Mouse (Mus musculus) forebrain, embryonic 11.5 days (tissue): ENCODE data around the gene Ltbr. TPM values are rescaled to one million over a fixed set of nuclear protein-coding genes. Genes with fewer than 3 reads are reported as not detected.

Source experiments
- ATAC-seq: fragments of 200-750 bp; cut with Nextera tagmentation; replicated peaks from 2 replicates; pipeline ENCODE4 v1.8.0; 2017; ENCODE audit warnings: moderate TSS enrichment; ENCODE audit not compliant: low FRiP score
- DNase-seq: peaks from one replicate; pipeline ENCODE4 v3.0.0-alpha.2; 2017; ENCODE audit warnings: low spot score
- H3K27ac ChIP-seq: fragments of 300-500 bp; sonication (generic); 2 replicates; pipeline ENCODE4 v1.5.1; 2014; ENCODE audit warnings: low read depth, low read length
- H3K27me3 ChIP-seq: fragments of 300-500 bp; sonication (generic); 2 replicates; pipeline ENCODE4 v1.6.1; 2014; ENCODE audit warnings: mild to moderate bottlenecking, low read length, mixed read lengths; ENCODE audit not compliant: control insufficient read depth, insufficient read depth
- H3K36me3 ChIP-seq: fragments of 300-500 bp; sonication (generic); 2 replicates; pipeline ENCODE4 v1.6.1; 2014; ENCODE audit warnings: mild to moderate bottlenecking, low read length, moderate library complexity, mixed read lengths; ENCODE audit not compliant: control insufficient read depth, insufficient read depth
- H3K4me1 ChIP-seq: fragments of 300-500 bp; sonication (generic); replicated peaks from 2 replicates; pipeline ENCODE4 v1.6.1; 2014; ENCODE audit warnings: low read length, mixed read lengths; ENCODE audit not compliant: control insufficient read depth, insufficient read depth
- H3K4me2 ChIP-seq: fragments of 300-500 bp; sonication (generic); 2 replicates; pipeline ENCODE4 v1.6.1; 2014; ENCODE audit warnings: low read depth, mild to moderate bottlenecking, low read length, moderate library complexity, mixed read lengths; ENCODE audit not compliant: severe bottlenecking
- H3K4me3 ChIP-seq: fragments of 300-500 bp; sonication (generic); 2 replicates; pipeline ENCODE4 v1.5.1; 2014; ENCODE audit warnings: low read depth, low read length
- H3K9ac ChIP-seq: fragments of 300-500 bp; sonication (generic); 2 replicates; pipeline ENCODE4 v1.6.1; 2014; ENCODE audit warnings: low read length
- H3K9me3 ChIP-seq: fragments of 300-500 bp; sonication (generic); 2 replicates; pipeline ENCODE4 v1.6.1; 2016; ENCODE audit warnings: low read length, mixed read lengths; ENCODE audit not compliant: control insufficient read depth
- WGBS: fragments of 180-500 bp; shearing (Covaris S2); extraction: QIAGEN DNeasy Blood & Tissue Kit; methylation state at CpG from one replicate; pipeline ENCODE4 v1.1.7; 2014; 5-methylcytosine and 5-hydroxymethylcytosine counted together
- polyA plus RNA-seq: library from polyadenylated mRNA; unstranded; fragments of >200 nt; fragmentation: Nextera tagmentation; extraction: Ambion mirVana; gene quantifications from 2 replicates; pipeline ENCODE4 v1.2.1, GENCODE M21; 2014

The Ltbr gene
- polyA plus RNA-seq, 1 experiment from 2014 or later = 16.6 TPM

- no peak overlapping the region for H3K4me3 ChIP-seq
- H3K9me3 ChIP-seq = no peaks in the 10 kb centered on the region
- DNase-seq (no peak), ATAC-seq (no peak)
- no peak overlapping the region for H3K9ac ChIP-seq
- no peaks in the 10 kb centered on the region for H3K36me3 ChIP-seq
- no peak overlapping the region for H3K4me2 ChIP-seq
- 0 out of 2 replicates have a peak, but pooled peaks cover 2% of the 10 kb centered on the region for H3K4me1 ChIP-seq
- peaks cover 15% of the 10 kb centered on the region for H3K27me3 ChIP-seq
- H3K27ac ChIP-seq = no peak overlapping the region
- WGBS = 7% methylated on average over 26 of the region's 26 CpGs
Measured at GRCm38 (mm10) chr6:125321114-125321855, 7.6 kb upstream of the Ltbr start.

GRCm38 (mm10) chr6:125320323-125320722 lies 6.6 kb upstream of the Ltbr start, which contains the start of gene Scnn1a:
Gene Scnn1a, plus strand, starts transcription at chr6:125320659.
- H3K27me3 ChIP-seq = peaks cover 15% of the 10 kb centered on the region

GRCm38 (mm10) chr6:125319919-125320296 lies 6.2 kb upstream of the Ltbr start:
- H3K9me3 ChIP-seq = no peaks in the 10 kb centered on the region
- H3K36me3 ChIP-seq = no peaks in the 10 kb centered on the region
- DNase-seq = no peak
- ATAC-seq = no peak
- H3K4me2 ChIP-seq = no peak overlapping the region
- H3K4me3 ChIP-seq = no peak overlapping the region
- 0 out of 2 replicates have a peak, but pooled peaks cover 2% of the 10 kb centered on the region for H3K4me1 ChIP-seq
- no peak overlapping the region for H3K27ac ChIP-seq
- peaks cover 15% of the 10 kb centered on the region for H3K27me3 ChIP-seq
- H3K9ac ChIP-seq = no peak overlapping the region

More at GRCm38 (mm10) chr6:125320323-125320722, 6.6 kb upstream of the Ltbr start, which contains the start of gene Scnn1a:
- Histone ChIP-seq H3K9me3 (no peaks in the 10 kb centered on the region), H3K4me2 (no peak within 1 kb of the TSS), H3K27ac (no peak within 1 kb of the TSS), H3K4me3 (no peak within 1 kb of the TSS), H3K36me3 (no peaks in the 10 kb centered on the region), H3K4me1 (0 out of 2 replicates have a peak, but pooled peaks cover 2% of the 10 kb centered on the region), H3K9ac (no peak within 1 kb of the TSS)
- ATAC-seq = no peak
- no peak for DNase-seq
- WGBS = 74% methylated on average over 1 of the region's 1 CpGs

GRCm38 (mm10) chr6:125318981-125319918 lies 5.6 kb upstream of the Ltbr start:
- H3K27me3 ChIP-seq = peaks cover 15% of the 10 kb centered on the region
- H3K9ac ChIP-seq = no peak overlapping the region
- H3K27ac ChIP-seq = no peak overlapping the region
- no peak overlapping the region for H3K4me3 ChIP-seq
- ATAC-seq (no peak), DNase-seq (no peak)
- H3K36me3 ChIP-seq = no peaks in the 10 kb centered on the region
- 70% methylated on average over 15 of the region's 15 CpGs for WGBS
- no peaks in the 10 kb centered on the region for H3K9me3 ChIP-seq
- H3K4me1 ChIP-seq = 0 out of 2 replicates have a peak, but pooled peaks cover 2% of the 10 kb centered on the region
- H3K4me2 ChIP-seq = no peak overlapping the region

GRCm38 (mm10) chr6:125317077-125317476 lies 3.4 kb upstream of the Ltbr start:
- no peak overlapping the region for H3K27ac ChIP-seq
- H3K36me3 ChIP-seq = no peaks in the 10 kb centered on the region
- H3K9ac ChIP-seq = no peak overlapping the region
- no peaks in the 10 kb centered on the region for H3K9me3 ChIP-seq
- no peak overlapping the region for H3K4me2 ChIP-seq
- peaks cover 15% of the 10 kb centered on the region for H3K27me3 ChIP-seq
- no peak for DNase-seq
- 79% methylated on average over 7 of the region's 7 CpGs for WGBS
- ATAC-seq = no peak
- H3K4me1 ChIP-seq = peaks cover 6% of the 10 kb centered on the region; the same call in 1 of the 2 replicates
- H3K4me3 ChIP-seq = no peak overlapping the region

- WGBS = 82% methylated on average over 5 of the region's 6 CpGs
- no peak for ATAC-seq
- no peaks in the 10 kb centered on the region for H3K36me3 ChIP-seq
- no peak overlapping the region for H3K9ac ChIP-seq
- no peaks in the 10 kb centered on the region for H3K9me3 ChIP-seq
- no peak overlapping the region for H3K27ac ChIP-seq
- DNase-seq = no peak
- no peak overlapping the region for H3K4me2 ChIP-seq
- H3K27me3 ChIP-seq = peaks cover under 1% of the 10 kb centered on the region; the same call in 1 of the 2 replicates
- H3K4me1 ChIP-seq = peaks cover 5% of the 10 kb centered on the region; the same call in 1 of the 2 replicates
- no peak overlapping the region for H3K4me3 ChIP-seq
Measured at GRCm38 (mm10) chr6:125314746-125315145, 1.1 kb upstream of the Ltbr start.

GRCm38 (mm10) chr6:125314231-125314563 lies 512 bp upstream of the Ltbr start:
- Histone ChIP-seq H3K4me2 (peak overlapping the region; percentile 57; the same call in 1 of the 2 replicates), H3K4me1 (peaks cover 5% of the 10 kb centered on the region; the same call in 1 of the 2 replicates), H3K27me3 (no peaks in the 10 kb centered on the region), H3K9me3 (no peaks in the 10 kb centered on the region), H3K4me3 (peak overlapping the region; percentile 30; the same call in 1 of the 2 replicates), H3K27ac (no peak overlapping the region), H3K9ac (peak overlapping the region; percentile 70), H3K36me3 (no peaks in the 10 kb centered on the region)
- 53% methylated on average over 7 of the region's 7 CpGs for WGBS
- ATAC-seq (peak; percentile 34; the same call in 1 of the 2 replicates), DNase-seq (no peak)

- Histone ChIP-seq H3K4me3 (peak overlapping the region; percentile 30), H3K4me2 (peak overlapping the region; percentile 57; the same call in 1 of the 2 replicates), H3K4me1 (peaks cover 5% of the 10 kb centered on the region; the same call in 1 of the 2 replicates), H3K9ac (peak overlapping the region; percentile 70; the same call in 1 of the 2 replicates), H3K9me3 (no peaks in the 10 kb centered on the region), H3K36me3 (no peaks in the 10 kb centered on the region), H3K27me3 (no peaks in the 10 kb centered on the region), H3K27ac (no peak overlapping the region)
- WGBS = 71% methylated on average over 22 of the region's 22 CpGs
- DNase-seq (no peak), ATAC-seq (no peak)
Measured at GRCm38 (mm10) chr6:125312581-125313355, 917 bp downstream of the Ltbr start.
